ENCODE assay signal across 22 mouse cellular contexts in genomic region chr13:95243026-95243425, GRCm38 (mm10). TPM values are rescaled to one million over a fixed set of nuclear protein-coding genes. Genes with fewer than 3 reads are reported as not detected.
A peak's percentile ranks its signal among the peaks of the same experiment; 100 is the strongest.
DNase-seq lines count a peak whose midpoint lies in the region; ATAC-seq and TF ChIP-seq lines count a peak whose summit lies in the region.
"Had no signal": no experiment of that assay in that cellular context is flagged by ENCODE, and none has a peak within 500 bp of the region (broad histone marks: within the 10 kb centered on the region; RNA-seq: fewer than 3 reads in every experiment).

No protein-coding gene starts in this region.

- H3K9ac ChIP-seq in midbrain, embryonic 11.5 days (ENCODE audit: low read length), result no peak overlapping the region
- H3K9ac ChIP-seq in midbrain, embryonic 14.5 days (replicated peaks; ENCODE audit: low read length), result no peak overlapping the region
- H3K9ac ChIP-seq in intestine, embryonic 15.5 days, result no peak overlapping the region
- H3K9ac ChIP-seq in intestine, embryonic 16.5 days (ENCODE audit: low read depth, low read length), result no peak overlapping the region
- H3K9ac ChIP-seq in intestine, postnatal 0 days (ENCODE audit: low read depth, low read length), result no peak overlapping the region

- H3K27ac ChIP-seq in midbrain, embryonic 11.5 days (ENCODE audit: low read depth, low read length), result no peak overlapping the region
- H3K27ac ChIP-seq in midbrain, embryonic 14.5 days (replicated peaks; ENCODE audit: low read depth, low read length), result no peak overlapping the region
- H3K27ac ChIP-seq in intestine, embryonic 15.5 days, result no peak overlapping the region
- no peak overlapping the region for H3K27ac ChIP-seq in intestine, embryonic 16.5 days (ENCODE audit: low read length)
- H3K27ac ChIP-seq in intestine, postnatal 0 days (ENCODE audit: low read depth, low read length), result no peak overlapping the region

- no peak for TF ChIP-seq CTCF in intestine, postnatal 0 days (IDR thresholded peaks at IDR 0.05; ENCODE audit: low read depth)

- H3K4me1 ChIP-seq in midbrain, embryonic 11.5 days (ENCODE audit: control insufficient read depth, insufficient read depth, low read length), result no peaks in the 10 kb centered on the region
- no peaks in the 10 kb centered on the region for H3K4me1 ChIP-seq in midbrain, embryonic 14.5 days (ENCODE audit: control insufficient read depth, insufficient read depth, low read length)
- no peaks in the 10 kb centered on the region for H3K4me1 ChIP-seq in intestine, embryonic 15.5 days (replicated peaks)
- H3K4me1 ChIP-seq in intestine, embryonic 16.5 days (ENCODE audit: control insufficient read depth, insufficient read depth, low read length), result peaks cover 8% of the 10 kb centered on the region
- H3K4me1 ChIP-seq in intestine, postnatal 0 days (replicated peaks; ENCODE audit: control insufficient read depth, insufficient read depth, low read length), result no peaks in the 10 kb centered on the region; the same call in 1 of the 2 replicates

- H3K27me3 ChIP-seq in midbrain, embryonic 11.5 days (ENCODE audit: control insufficient read depth, insufficient read depth, low read length), result no peaks in the 10 kb centered on the region
- H3K27me3 ChIP-seq in midbrain, embryonic 14.5 days (ENCODE audit: control insufficient read depth, insufficient read depth, low read length), result no peaks in the 10 kb centered on the region
- no peaks in the 10 kb centered on the region for H3K27me3 ChIP-seq in intestine, embryonic 15.5 days (replicated peaks)
- no peaks in the 10 kb centered on the region for H3K27me3 ChIP-seq in intestine, embryonic 16.5 days (replicated peaks; ENCODE audit: control insufficient read depth, insufficient read depth, low read length)
- H3K27me3 ChIP-seq in intestine, postnatal 0 days (replicated peaks; ENCODE audit: control insufficient read depth, insufficient read depth, low read length), result no peaks in the 10 kb centered on the region
- H3K27me3 ChIP-seq: CH12.LX had no signal

- DNase-seq in midbrain, embryonic 11.5 days (ENCODE audit: low spot score, missing footprints), result peak; percentile 10
- DNase-seq in midbrain, embryonic 14.5 days, result no peak
- no peak for DNase-seq in cerebellum, postnatal 4 days (ENCODE audit: low spot score in 2 of 2)
- DNase-seq in layer of hippocampus, postnatal 25 days (ENCODE audit: extremely low spot score in 1 of 2, low spot score in 1 of 2), result no peak
- DNase-seq: adrenal gland, adult 2 months; adrenal gland, adult 8-10 months; adrenal gland, postnatal 10 days; adrenal gland, postnatal 14 days; adrenal gland, postnatal 25 days; adrenal gland, postnatal 36 days; B cell, adult 2 months; cerebellum, adult 11 months; cerebellum, adult 11-12 months; cerebellum, adult 18-20 months had no signal

- no peaks in the 10 kb centered on the region for H3K9me3 ChIP-seq in midbrain, embryonic 11.5 days (ENCODE audit: control insufficient read depth, low read length)
- no peaks in the 10 kb centered on the region for H3K9me3 ChIP-seq in midbrain, embryonic 14.5 days (ENCODE audit: control insufficient read depth, low read length)
- no peaks in the 10 kb centered on the region for H3K9me3 ChIP-seq in intestine, embryonic 15.5 days
- peaks cover 4% of the 10 kb centered on the region; the same call in 1 of the 2 replicates for H3K9me3 ChIP-seq in intestine, embryonic 16.5 days (ENCODE audit: control insufficient read depth, low read length)
- no peaks in the 10 kb centered on the region for H3K9me3 ChIP-seq in intestine, postnatal 0 days (ENCODE audit: control insufficient read depth)
- H3K9me3 ChIP-seq: G1E had no signal

- no peaks in the 10 kb centered on the region for H3K36me3 ChIP-seq in midbrain, embryonic 11.5 days (ENCODE audit: control insufficient read depth, insufficient read depth, low read length)
- no peaks in the 10 kb centered on the region for H3K36me3 ChIP-seq in midbrain, embryonic 14.5 days (ENCODE audit: control insufficient read depth, insufficient read depth, low read length)
- no peaks in the 10 kb centered on the region for H3K36me3 ChIP-seq in intestine, embryonic 15.5 days
- no peaks in the 10 kb centered on the region for H3K36me3 ChIP-seq in intestine, embryonic 16.5 days (ENCODE audit: control insufficient read depth, insufficient read depth, low read length)
- H3K36me3 ChIP-seq in intestine, postnatal 0 days (ENCODE audit: control insufficient read depth, insufficient read depth), result no peaks in the 10 kb centered on the region
- H3K36me3 ChIP-seq: G1E had no signal

- no peak for ATAC-seq in midbrain, embryonic 11.5 days (ENCODE audit: low FRiP score)
- no peak for ATAC-seq in midbrain, embryonic 14.5 days (ENCODE audit: low FRiP score, low TSS enrichment)
- peak; percentile 72; the same call in 1 of the 2 replicates for ATAC-seq in intestine, embryonic 15.5 days
- peak; percentile 66 for ATAC-seq in intestine, embryonic 16.5 days
- no peak for ATAC-seq in intestine, postnatal 0 days
- no peak for ATAC-seq in activated CD4-positive, CD25-positive, alpha-beta regulatory T cell, adult 4 months
- ATAC-seq: CD4-positive, CD25-positive, alpha-beta regulatory T cell, adult 4 months; Patski had no signal

- no peak overlapping the region for H3K4me2 ChIP-seq in midbrain, embryonic 11.5 days
- no peak overlapping the region for H3K4me2 ChIP-seq in midbrain, embryonic 14.5 days (ENCODE audit: low read length)
- no peak overlapping the region for H3K4me2 ChIP-seq in intestine, embryonic 15.5 days (replicated peaks)
- H3K4me2 ChIP-seq in intestine, embryonic 16.5 days (ENCODE audit: low read depth, low read length), result no peak overlapping the region
- H3K4me2 ChIP-seq in intestine, postnatal 0 days (replicated peaks; ENCODE audit: low read depth), result 0 out of 2 replicates have a peak overlapping the region, but pooled peaks have one; percentile 7

- 85% methylated on average over 2 of the region's 2 CpGs for WGBS in midbrain, embryonic 11.5 days
- WGBS in midbrain, embryonic 14.5 days, result 85% methylated on average over 2 of the region's 2 CpGs
- WGBS in intestine, embryonic 15.5 days, result 47% methylated on average over 2 of the region's 2 CpGs
- WGBS in intestine, embryonic 16.5 days, result 50% methylated on average over 2 of the region's 2 CpGs
- WGBS in intestine, postnatal 0 days, result 28% methylated on average over 2 of the region's 2 CpGs

- H3K4me3 ChIP-seq in midbrain, embryonic 11.5 days (ENCODE audit: low read depth, low read length), result no peak overlapping the region
- no peak overlapping the region for H3K4me3 ChIP-seq in midbrain, embryonic 14.5 days (replicated peaks; ENCODE audit: low read depth, low read length)
- no peak overlapping the region for H3K4me3 ChIP-seq in intestine, embryonic 15.5 days (replicated peaks)
- H3K4me3 ChIP-seq in intestine, embryonic 16.5 days (ENCODE audit: low read length), result no peak overlapping the region
- no peak overlapping the region for H3K4me3 ChIP-seq in intestine, postnatal 0 days (ENCODE audit: low read depth, low read length)

RNA-seq across cellular contexts. Expression of gene Pde8b, which starts 7.1 kb away (rescaled TPM):
- 1.9 and 2.3 TPM in 2 replicates for polyA plus RNA-seq in midbrain, embryonic 11.5 days (2014; fragmentation: Nextera tagmentation; extraction: Ambion mirVana)
- 7.3 and 7.5 TPM in 2 replicates for polyA plus RNA-seq in midbrain, embryonic 14.5 days (2014; fragmentation: Nextera tagmentation; extraction: Ambion mirVana)
- 9.5 and 10.3 TPM in 2 replicates for polyA plus RNA-seq in intestine, embryonic 15.5 days (2015; fragmentation: Nextera tagmentation; extraction: Ambion mirVana)
- polyA plus RNA-seq in intestine, embryonic 16.5 days (2015; fragmentation: Nextera tagmentation; extraction: Ambion mirVana), result 9.9 and 13.6 TPM in 2 replicates
- polyA plus RNA-seq in intestine, postnatal 0 days (2015; fragmentation: Nextera tagmentation; extraction: Ambion mirVana), result 6.2 and 6.9 TPM in 2 replicates
- polyA plus RNA-seq in activated CD4-positive, CD25-positive, alpha-beta regulatory T cell, adult 4 months (2017; shearing (Covaris generic)), result 1 to 10 TPM in 1 of 2 experiments, under 1 TPM in 1; 0.54 to 1.2 TPM
- total RNA-seq in layer of hippocampus, postnatal 25 days (2021), result 10 to 100 TPM; 91.7 to 97.0 TPM
- polyA plus RNA-seq: G1E had no signal

Comparison
In these comparisons a context has a peak if more than half of its experiments do, and no peak if none do; other contexts are left out.
1. ATAC-seq: peak in intestine, embryonic 15.5 days (single experiment) and intestine, embryonic 16.5 days (single experiment); none in midbrain, embryonic 11.5 days (single experiment), midbrain, embryonic 14.5 days (single experiment), intestine, postnatal 0 days (single experiment) and activated CD4-positive, CD25-positive, alpha-beta regulatory T cell, adult 4 months (single experiment).